Mouse (Mus musculus) megakaryocyte, embryonic 14.5 days (primary cell): ENCODE results near the gene Fam166a. TPM values are rescaled to one million over a fixed set of nuclear protein-coding genes. Genes with fewer than 3 reads are reported as not detected.

Source experiments
- H3K27me3 ChIP-seq: replicated peaks from 2 replicates; pipeline ENCODE3; 2012; ENCODE audit warnings: inconsistent platforms
- H3K36me3 ChIP-seq: replicated peaks from 2 replicates; pipeline ENCODE3; 2012; ENCODE audit warnings: low read length, inconsistent platforms, mixed read lengths
- H3K4me1 ChIP-seq: 2 replicates; pipeline ENCODE4 v1.6.1; 2012; ENCODE audit warnings: inconsistent platforms
- H3K4me3 ChIP-seq: replicated peaks from 2 replicates; pipeline ENCODE3; 2012; ENCODE audit warnings: moderate library complexity, mild to moderate bottlenecking, inconsistent platforms
- H3K9me3 ChIP-seq: 2 replicates; pipeline ENCODE4 v1.6.1; 2012; ENCODE audit warnings: inconsistent platforms
- FLI1 ChIP-seq: IDR thresholded peaks from 2 replicates; pipeline ENCODE4 v1.6.1; 2012; ENCODE audit warnings: low read length, inconsistent platforms, mixed read lengths
- GATA1 ChIP-seq: IDR thresholded peaks from 3 replicates; pipeline ENCODE4 v1.6.1; 2012; ENCODE audit warnings: mixed read lengths, low read length, inconsistent platforms, borderline replicate concordance
- polyA plus RNA-seq: library from polyadenylated mRNA; stranded (reverse); fragments of >175 nt; gene quantifications from 2 replicates; pipeline ENCODE4 v1.2.3, GENCODE M21; 2012; ENCODE audit warnings: low replicate concordance; ENCODE audit not compliant: insufficient read depth

Gene Fam166a
- polyA plus RNA-seq, 1 experiment: not detected

DNA sequence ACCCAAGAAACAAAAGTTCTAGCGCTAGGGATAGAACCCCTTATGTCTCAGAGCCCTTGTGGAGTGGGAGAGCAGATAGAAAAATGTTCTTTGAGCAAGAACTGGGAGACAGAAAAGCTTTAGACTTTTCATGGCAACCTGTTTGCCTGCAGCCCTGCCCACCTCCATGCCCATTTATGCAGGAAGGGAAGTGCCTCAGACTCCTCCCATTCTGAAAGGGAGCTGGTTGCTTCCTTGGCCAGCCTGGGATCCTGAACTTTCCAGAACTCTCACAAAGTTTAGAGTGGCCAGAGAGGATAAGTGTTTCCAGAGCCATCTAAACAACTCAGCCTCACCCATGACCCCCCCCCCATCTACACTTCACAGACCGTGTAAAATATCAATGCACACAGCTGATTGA, 21.4 kb upstream of the Fam166a start:
- no peaks in the 10 kb centered on the region for H3K9me3 ChIP-seq
- H3K4me3 ChIP-seq: peak overlapping the region; percentile 95
- peaks cover 87% of the 10 kb centered on the region for H3K4me1 ChIP-seq
- TF ChIP-seq FLI1: no peak
- TF ChIP-seq GATA1: no peak
- no peaks in the 10 kb centered on the region for H3K27me3 ChIP-seq
- peaks cover 77% of the 10 kb centered on the region for H3K36me3 ChIP-seq

DNA sequence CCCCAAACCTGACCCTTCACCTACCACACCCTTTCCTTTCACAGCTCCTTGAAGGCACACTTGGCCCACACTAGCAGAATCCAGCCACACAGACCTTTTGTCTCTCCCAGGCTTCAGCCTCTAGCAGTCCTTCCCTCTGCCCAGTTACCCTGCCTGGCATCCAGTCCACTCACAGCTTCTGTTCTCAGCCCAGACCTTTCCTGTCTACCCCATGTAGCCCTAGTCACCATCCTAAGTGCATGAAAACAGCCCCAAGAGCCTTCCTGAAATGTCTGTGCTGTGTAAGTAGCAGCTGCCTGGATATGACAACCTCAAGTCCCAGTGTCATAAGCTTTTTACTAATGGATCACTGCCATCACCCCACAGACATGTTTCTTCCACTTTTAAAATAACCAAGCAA, 20.6 kb upstream of the Fam166a start:
- Histone ChIP-seq H3K9me3 (no peaks in the 10 kb centered on the region), H3K4me1 (peaks cover 88% of the 10 kb centered on the region), H3K27me3 (no peaks in the 10 kb centered on the region), H3K4me3 (peak overlapping the region; percentile 40), H3K36me3 (peaks cover 79% of the 10 kb centered on the region)
- no peak for TF ChIP-seq GATA1
- no peak for TF ChIP-seq FLI1

DNA sequence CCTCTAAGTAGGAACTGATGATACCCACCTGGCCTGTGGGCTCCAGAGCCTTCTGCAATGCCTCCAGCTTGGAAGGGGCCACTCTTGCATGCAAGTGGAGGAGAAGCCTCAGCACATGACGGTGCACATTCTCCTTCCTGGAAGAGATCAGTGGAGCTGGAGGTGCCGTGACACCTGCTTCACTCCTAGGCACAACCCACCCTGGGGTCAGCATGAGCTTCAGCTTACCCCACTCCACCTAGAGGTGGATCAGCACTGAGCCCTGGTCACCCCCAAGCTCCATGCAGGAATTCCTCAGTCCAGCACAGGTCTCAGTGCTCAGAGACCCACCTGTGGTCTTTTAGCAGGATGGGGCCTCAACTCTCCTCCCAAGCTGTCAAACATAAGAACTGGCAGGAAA, 17.9 kb upstream of the Fam166a start:
- H3K36me3 ChIP-seq: peaks cover 79% of the 10 kb centered on the region
- no peak overlapping the region for H3K4me3 ChIP-seq
- TF ChIP-seq FLI1 (no peak), GATA1 (no peak)
- H3K4me1 ChIP-seq: peaks cover 87% of the 10 kb centered on the region
- H3K27me3 ChIP-seq: no peaks in the 10 kb centered on the region
- no peaks in the 10 kb centered on the region for H3K9me3 ChIP-seq

DNA sequence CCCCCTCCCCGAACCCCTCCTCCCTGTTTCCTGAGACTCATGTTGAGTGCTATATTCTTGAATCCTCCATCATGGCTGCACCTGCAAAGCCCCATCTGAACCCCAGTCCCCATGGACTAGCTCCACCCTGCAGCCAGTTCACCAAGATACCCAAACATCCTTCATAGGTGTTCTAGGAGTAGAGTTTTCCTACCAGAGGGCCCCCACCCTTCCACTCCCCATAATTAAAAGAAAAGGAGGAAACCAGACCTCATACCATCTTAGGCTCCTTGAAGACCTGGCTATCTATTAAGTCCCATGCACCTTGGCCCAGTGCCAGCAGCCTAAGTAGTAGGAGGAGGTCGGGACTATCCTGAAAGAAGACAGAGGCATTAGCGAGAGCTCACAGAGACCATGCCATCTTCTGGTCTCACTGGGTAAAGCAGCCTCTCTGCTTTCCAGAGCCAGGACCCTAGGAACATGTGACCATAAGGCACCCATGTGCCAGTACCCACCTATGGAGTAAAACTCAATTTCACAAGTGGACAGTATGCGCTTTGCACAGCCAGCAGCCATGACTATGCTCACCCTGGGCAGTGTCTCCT, 14.8 kb upstream of the Fam166a start:
- Histone ChIP-seq H3K4me1 (peaks cover 83% of the 10 kb centered on the region), H3K9me3 (no peaks in the 10 kb centered on the region), H3K4me3 (no peak overlapping the region), H3K27me3 (no peaks in the 10 kb centered on the region), H3K36me3 (peaks cover 99% of the 10 kb centered on the region)
- TF ChIP-seq FLI1 (no peak), GATA1 (no peak)

DNA sequence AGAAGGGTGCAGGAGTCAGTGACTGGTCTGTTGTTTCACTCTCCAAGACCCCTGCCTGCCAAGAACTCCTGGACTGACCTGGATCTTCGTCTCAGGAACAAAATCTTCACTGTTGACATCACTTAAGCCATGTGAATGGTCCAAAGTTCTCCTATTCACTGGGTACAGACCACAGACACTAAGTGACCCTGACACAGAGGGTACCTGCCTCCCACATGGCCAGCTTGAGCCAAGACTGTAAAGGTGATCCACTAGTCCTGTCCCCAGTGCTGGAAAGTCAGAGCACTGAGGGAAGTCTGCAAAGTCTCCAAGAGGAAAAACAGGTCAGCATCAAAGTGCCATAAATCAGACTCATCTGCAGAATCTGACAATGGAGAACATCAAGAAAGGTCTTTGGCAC, 11.0 kb upstream of the Fam166a start:
- TF ChIP-seq FLI1 (no peak), GATA1 (no peak)
- Histone ChIP-seq H3K36me3 (peaks cover 78% of the 10 kb centered on the region), H3K9me3 (no peaks in the 10 kb centered on the region), H3K27me3 (no peaks in the 10 kb centered on the region), H3K4me3 (no peak overlapping the region), H3K4me1 (peaks cover 87% of the 10 kb centered on the region)

DNA sequence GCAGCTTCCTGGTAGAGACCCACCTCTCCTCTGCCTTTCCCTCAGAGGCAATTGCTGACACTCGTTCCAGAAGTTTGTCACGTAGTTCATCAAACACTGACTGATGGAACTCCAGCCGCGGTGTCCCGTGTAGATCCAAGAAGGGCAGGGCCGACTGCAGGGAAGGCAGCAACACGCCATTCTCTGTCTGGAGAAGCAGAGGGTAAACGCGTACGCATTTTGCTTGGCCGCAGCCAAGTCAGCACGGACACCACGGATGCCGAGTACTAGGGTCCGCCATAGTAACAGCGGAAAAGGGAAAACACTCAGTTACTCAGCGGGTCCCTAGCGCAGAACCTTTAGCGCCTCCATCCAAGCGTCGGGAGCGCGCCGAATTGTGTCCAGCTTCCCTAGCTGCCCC, 7.9 kb upstream of the Fam166a start:
- Histone ChIP-seq H3K36me3 (peaks cover 47% of the 10 kb centered on the region), H3K27me3 (peaks cover 2% of the 10 kb centered on the region), H3K9me3 (no peaks in the 10 kb centered on the region), H3K4me1 (peaks cover 79% of the 10 kb centered on the region), H3K4me3 (peak overlapping the region; percentile 94)
- TF ChIP-seq GATA1: no peak
- no peak for TF ChIP-seq FLI1

DNA sequence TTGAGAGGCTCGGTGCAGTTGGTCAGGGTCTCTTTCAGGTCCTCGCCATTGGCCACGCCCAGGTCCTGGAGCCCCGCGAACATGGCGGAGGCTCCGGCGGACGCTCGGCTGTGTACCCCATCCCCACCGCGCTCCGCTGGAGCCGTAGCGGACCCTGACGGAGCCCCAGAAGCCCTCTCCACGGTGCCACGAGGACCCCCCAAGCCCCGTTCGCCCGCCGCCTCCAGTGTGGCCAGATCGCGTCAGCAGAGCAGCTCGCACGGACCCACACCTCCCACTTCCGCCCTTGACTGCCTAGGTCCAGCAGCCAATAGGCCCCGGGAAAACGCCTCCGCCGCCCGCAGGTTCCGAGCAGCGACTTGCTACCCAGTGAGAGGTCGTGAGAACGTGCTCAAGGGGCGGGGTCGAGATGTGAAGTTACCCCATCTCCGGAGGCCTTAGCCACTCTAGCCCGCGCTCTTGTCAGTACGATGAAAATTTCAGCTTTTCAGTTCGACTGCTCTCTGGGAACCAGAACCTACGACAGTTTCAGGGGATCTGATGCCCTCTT, 7.3 kb upstream of the Fam166a start, which contains the start of gene Nelfb:
Nelfb (minus strand) TSS at position 369 of the 550 bp plus-strand sequence.
- H3K9me3 ChIP-seq: no peaks in the 10 kb centered on the region
- H3K4me1 ChIP-seq: peaks cover 79% of the 10 kb centered on the region
- no peak for TF ChIP-seq GATA1
- no peak for TF ChIP-seq FLI1

DNA sequence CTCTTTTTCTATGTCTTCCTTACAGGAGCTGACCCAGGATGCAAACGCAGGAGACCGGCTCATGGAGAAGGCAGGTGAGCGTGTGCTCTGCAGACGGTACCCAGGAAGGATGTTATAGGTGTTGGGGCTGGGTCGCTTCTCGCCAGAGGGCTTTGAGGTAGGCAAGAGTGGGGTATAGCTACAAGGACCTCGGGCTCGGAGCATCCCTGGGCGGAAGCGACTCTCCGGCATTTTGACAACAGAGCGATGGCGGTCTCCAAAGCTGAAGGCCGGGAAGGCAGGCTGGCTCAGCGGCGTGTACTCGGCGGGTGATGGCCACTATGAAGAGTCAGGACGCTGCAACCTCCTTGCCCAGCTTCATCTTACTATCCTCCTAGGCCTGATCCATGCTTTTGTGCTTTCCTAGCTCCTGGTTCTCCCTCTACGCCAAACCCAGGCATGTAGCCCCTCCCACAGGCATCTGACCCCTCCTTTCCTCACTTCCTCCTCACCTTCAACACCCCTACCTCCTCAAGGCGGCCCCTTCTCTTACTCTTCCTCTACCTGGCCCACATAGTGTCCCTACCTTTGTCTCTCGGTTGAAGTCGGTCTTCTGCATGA, 5.2 kb upstream of the Fam166a start:
- Histone ChIP-seq H3K36me3 (peaks cover 21% of the 10 kb centered on the region), H3K27me3 (peaks cover 2% of the 10 kb centered on the region), H3K4me1 (peaks cover 66% of the 10 kb centered on the region), H3K9me3 (no peaks in the 10 kb centered on the region), H3K4me3 (peak overlapping the region; percentile 29)
- TF ChIP-seq FLI1: no peak
- no peak for TF ChIP-seq GATA1

More for the DNA sequence above, 7.3 kb upstream of the Fam166a start, which contains the start of gene Nelfb:
- Histone ChIP-seq H3K27me3 (peaks cover 2% of the 10 kb centered on the region), H3K4me3 (peak within 1 kb of the TSS; percentile 94), H3K36me3 (peaks cover 42% of the 10 kb centered on the region)

DNA sequence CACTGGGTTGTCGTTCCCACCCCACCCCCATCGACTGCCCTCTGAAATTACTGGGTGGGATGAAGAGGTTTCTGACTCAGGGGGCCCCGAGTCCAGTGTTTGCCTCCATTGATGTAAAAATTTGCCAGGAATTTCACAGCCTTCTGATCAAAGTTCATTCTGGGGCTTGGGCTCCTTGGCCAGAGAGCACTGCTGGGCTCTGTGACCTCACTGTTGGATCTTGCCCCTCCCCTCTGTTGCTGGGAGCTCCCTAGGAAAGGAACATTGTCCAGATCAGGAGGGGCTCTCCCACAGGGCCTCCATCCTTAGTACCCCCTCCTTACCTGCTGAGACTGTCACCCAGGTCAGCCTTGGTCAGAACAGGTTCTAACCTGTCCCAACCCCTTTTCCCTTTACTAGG, 4.1 kb upstream of the Fam166a start, which contains the start of gene Stpg3:
Stpg3 (minus strand) TSS at position 194 of the 400 bp plus-strand sequence.
- Histone ChIP-seq H3K27me3 (peaks cover 7% of the 10 kb centered on the region), H3K36me3 (peaks cover 12% of the 10 kb centered on the region), H3K9me3 (0 out of 2 replicates have a peak, but pooled peaks cover 4% of the 10 kb centered on the region), H3K4me1 (peaks cover 60% of the 10 kb centered on the region), H3K4me3 (peak within 1 kb of the TSS; percentile 29)
- TF ChIP-seq GATA1 (no peak), FLI1 (no peak)

DNA sequence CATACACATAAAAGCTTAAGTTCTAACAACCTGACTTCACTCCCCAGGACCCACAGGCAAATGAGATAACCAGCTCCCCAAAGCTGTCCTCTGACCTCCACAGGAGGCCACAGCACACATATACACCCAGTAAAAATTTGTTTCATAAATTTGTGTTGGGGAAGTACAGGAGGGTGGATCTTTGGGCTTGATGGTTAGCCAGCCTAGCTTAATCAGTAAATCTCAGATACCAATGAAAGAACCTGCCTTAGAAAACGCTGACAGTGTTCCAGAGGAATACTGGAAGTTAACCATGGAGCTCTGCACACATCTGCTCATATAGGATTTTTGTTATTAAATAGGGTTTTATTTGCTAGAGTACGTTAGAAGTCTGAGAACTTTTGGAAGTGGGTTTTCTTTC, 879 bp upstream of the Fam166a start:
- H3K9me3 ChIP-seq: 0 out of 2 replicates have a peak, but pooled peaks cover 4% of the 10 kb centered on the region
- peaks cover 15% of the 10 kb centered on the region for H3K36me3 ChIP-seq
- no peak for TF ChIP-seq FLI1
- TF ChIP-seq GATA1: no peak
- H3K27me3 ChIP-seq: peaks cover 7% of the 10 kb centered on the region
- peaks cover 62% of the 10 kb centered on the region for H3K4me1 ChIP-seq
- no peak overlapping the region for H3K4me3 ChIP-seq
